Mouse (Mus musculus) heart, embryonic 11.5 days (tissue): ENCODE results near the gene Rpp14. TPM values are rescaled to one million over a fixed set of nuclear protein-coding genes. Genes with fewer than 3 reads are reported as not detected.

Experiments used
- ATAC-seq: fragments of 200-750 bp; cut with Nextera tagmentation; replicated peaks from 2 replicates; pipeline ENCODE4 v1.8.0; 2017; ENCODE audit warnings: moderate library complexity; ENCODE audit not compliant: insufficient number of reproducible peaks, low FRiP score, low TSS enrichment
- H3K27ac ChIP-seq: fragments of 300-500 bp; sonication (generic); 2 replicates; pipeline ENCODE4 v1.5.1; 2014; ENCODE audit warnings: mild to moderate bottlenecking, low read depth, low read length
- H3K27me3 ChIP-seq: fragments of 300-500 bp; sonication (generic); 2 replicates; pipeline ENCODE4 v1.6.1; 2014; ENCODE audit warnings: mild to moderate bottlenecking, low read length, mixed read lengths; ENCODE audit not compliant: control insufficient read depth, insufficient read depth
- H3K36me3 ChIP-seq: fragments of 300-500 bp; sonication (generic); 2 replicates; pipeline ENCODE4 v1.6.1; 2014; ENCODE audit warnings: mild to moderate bottlenecking, low read length, moderate library complexity, mixed read lengths; ENCODE audit not compliant: control insufficient read depth, insufficient read depth
- H3K4me1 ChIP-seq: fragments of 300-500 bp; sonication (generic); 2 replicates; pipeline ENCODE4 v1.6.1; 2014; ENCODE audit warnings: low read length; ENCODE audit not compliant: control insufficient read depth, insufficient read depth
- H3K4me2 ChIP-seq: fragments of 300-500 bp; sonication (generic); 2 replicates; pipeline ENCODE4 v1.6.1; 2014; ENCODE audit warnings: mild to moderate bottlenecking, moderate library complexity
- H3K4me3 ChIP-seq: fragments of 300-500 bp; sonication (generic); 2 replicates; pipeline ENCODE4 v1.5.1; 2014; ENCODE audit warnings: low read depth, low read length
- H3K9ac ChIP-seq: fragments of 300-500 bp; sonication (generic); 2 replicates; pipeline ENCODE4 v1.6.1; 2014; ENCODE audit warnings: mild to moderate bottlenecking, low read depth, low read length, moderate library complexity
- H3K9me3 ChIP-seq: fragments of 300-500 bp; sonication (generic); replicated peaks from 2 replicates; pipeline ENCODE4 v1.6.1; 2016; ENCODE audit warnings: low read length; ENCODE audit not compliant: control insufficient read depth
- WGBS: fragments of 180-500 bp; shearing (Covaris S2); extraction: QIAGEN DNeasy Blood & Tissue Kit; methylation state at CpG from one replicate; pipeline ENCODE4 v1.1.7; 2014; ENCODE audit not compliant: insufficient replicate concordance; 5-methylcytosine and 5-hydroxymethylcytosine counted together
- polyA plus RNA-seq: library from polyadenylated mRNA; unstranded; fragments of >200 nt; fragmentation: Nextera tagmentation; extraction: Ambion mirVana; gene quantifications from 2 replicates; pipeline ENCODE4 v1.2.1, GENCODE M21; 2014

Gene Rpp14
- polyA plus RNA-seq, 1 experiment from 2014 or later, result 43.5 TPM

GRCm38 (mm10) chr14:8040179-8040578 lies 40.0 kb upstream of the Rpp14 start:
- Histone ChIP-seq H3K4me3 (no peak overlapping the region), H3K36me3 (no peaks in the 10 kb centered on the region), H3K27me3 (no peaks in the 10 kb centered on the region), H3K9ac (no peak overlapping the region), H3K27ac (no peak overlapping the region), H3K4me1 (no peaks in the 10 kb centered on the region), H3K9me3 (no peaks in the 10 kb centered on the region), H3K4me2 (no peak overlapping the region)
- no peak for ATAC-seq
- 48% methylated on average over 3 of the region's 3 CpGs for WGBS

- Histone ChIP-seq H3K27me3 (no peaks in the 10 kb centered on the region), H3K4me2 (no peak overlapping the region), H3K27ac (no peak overlapping the region), H3K9ac (no peak overlapping the region), H3K9me3 (no peaks in the 10 kb centered on the region), H3K4me1 (no peaks in the 10 kb centered on the region), H3K36me3 (no peaks in the 10 kb centered on the region), H3K4me3 (no peak overlapping the region)
- no peak for ATAC-seq
- 80% methylated on average over 12 of the region's 12 CpGs for WGBS
These were observed 39.1 kb upstream of the Rpp14 start for GRCm38 (mm10) chr14:8040911-8041678.

GRCm38 (mm10) chr14:8042120-8042519 lies 38.0 kb upstream of the Rpp14 start:
- no peak for ATAC-seq
- Histone ChIP-seq H3K4me2 (no peak overlapping the region), H3K9ac (no peak overlapping the region), H3K9me3 (no peaks in the 10 kb centered on the region), H3K4me1 (no peaks in the 10 kb centered on the region), H3K4me3 (no peak overlapping the region), H3K27ac (no peak overlapping the region), H3K27me3 (no peaks in the 10 kb centered on the region), H3K36me3 (no peaks in the 10 kb centered on the region)
- 86% methylated on average over 2 of the region's 2 CpGs for WGBS

GRCm38 (mm10) chr14:8042577-8042976 lies 37.6 kb upstream of the Rpp14 start:
- 87% methylated on average over 9 of the region's 9 CpGs for WGBS
- no peak for ATAC-seq
- H3K36me3 ChIP-seq, result no peaks in the 10 kb centered on the region

GRCm38 (mm10) chr14:8044330-8044729 lies 35.8 kb upstream of the Rpp14 start:
- Histone ChIP-seq H3K4me2 (no peak overlapping the region), H3K4me3 (no peak overlapping the region), H3K27ac (no peak overlapping the region), H3K9me3 (no peaks in the 10 kb centered on the region), H3K9ac (no peak overlapping the region), H3K36me3 (no peaks in the 10 kb centered on the region), H3K4me1 (no peaks in the 10 kb centered on the region), H3K27me3 (no peaks in the 10 kb centered on the region)
- no peak for ATAC-seq
- WGBS, result 61% methylated on average over 8 of the region's 8 CpGs

More at GRCm38 (mm10) chr14:8042577-8042976, 37.6 kb upstream of the Rpp14 start:
- no peak overlapping the region for H3K9ac ChIP-seq
- H3K27ac ChIP-seq, result no peak overlapping the region
- H3K27me3 ChIP-seq, result no peaks in the 10 kb centered on the region
- H3K9me3 ChIP-seq, result no peaks in the 10 kb centered on the region
- no peak overlapping the region for H3K4me3 ChIP-seq
- no peaks in the 10 kb centered on the region for H3K4me1 ChIP-seq
- no peak overlapping the region for H3K4me2 ChIP-seq

- no peaks in the 10 kb centered on the region for H3K27me3 ChIP-seq
- ATAC-seq, result no peak
- no peaks in the 10 kb centered on the region for H3K36me3 ChIP-seq
- H3K9ac ChIP-seq, result no peak overlapping the region
- no peak overlapping the region for H3K4me3 ChIP-seq
- 77% methylated on average over 6 of the region's 6 CpGs for WGBS
- no peak overlapping the region for H3K27ac ChIP-seq
- H3K4me1 ChIP-seq, result no peaks in the 10 kb centered on the region
- H3K9me3 ChIP-seq, result no peaks in the 10 kb centered on the region
- H3K4me2 ChIP-seq, result no peak overlapping the region
These were observed 35.4 kb upstream of the Rpp14 start for GRCm38 (mm10) chr14:8044786-8045185.

GRCm38 (mm10) chr14:8045187-8045846 lies 34.9 kb upstream of the Rpp14 start:
- no peak for ATAC-seq
- no peak overlapping the region for H3K4me3 ChIP-seq
- H3K9ac ChIP-seq, result no peak overlapping the region
- H3K27me3 ChIP-seq, result no peaks in the 10 kb centered on the region
- 78% methylated on average over 11 of the region's 11 CpGs for WGBS
- no peak overlapping the region for H3K4me2 ChIP-seq
- H3K27ac ChIP-seq, result no peak overlapping the region
- H3K4me1 ChIP-seq, result no peaks in the 10 kb centered on the region
- H3K36me3 ChIP-seq, result no peaks in the 10 kb centered on the region
- no peaks in the 10 kb centered on the region for H3K9me3 ChIP-seq

GRCm38 (mm10) chr14:8046839-8047238 lies 33.3 kb upstream of the Rpp14 start:
- H3K27me3 ChIP-seq, result no peaks in the 10 kb centered on the region
- H3K4me3 ChIP-seq, result no peak overlapping the region
- no peaks in the 10 kb centered on the region for H3K9me3 ChIP-seq
- ATAC-seq, result no peak
- no peaks in the 10 kb centered on the region for H3K4me1 ChIP-seq
- no peak overlapping the region for H3K9ac ChIP-seq
- H3K36me3 ChIP-seq, result no peaks in the 10 kb centered on the region
- no peak overlapping the region for H3K27ac ChIP-seq
- WGBS, result 81% methylated on average over 6 of the region's 6 CpGs
- no peak overlapping the region for H3K4me2 ChIP-seq

GRCm38 (mm10) chr14:8049334-8049733 lies 30.8 kb upstream of the Rpp14 start:
- no peak overlapping the region for H3K27ac ChIP-seq
- no peaks in the 10 kb centered on the region for H3K27me3 ChIP-seq
- H3K4me3 ChIP-seq, result no peak overlapping the region
- no peaks in the 10 kb centered on the region for H3K9me3 ChIP-seq
- H3K4me1 ChIP-seq, result no peaks in the 10 kb centered on the region
- no peaks in the 10 kb centered on the region for H3K36me3 ChIP-seq
- H3K4me2 ChIP-seq, result no peak overlapping the region
- 83% methylated on average over 10 of the region's 10 CpGs for WGBS
- no peak for ATAC-seq
- H3K9ac ChIP-seq, result no peak overlapping the region
